In the genomic region with DNA sequence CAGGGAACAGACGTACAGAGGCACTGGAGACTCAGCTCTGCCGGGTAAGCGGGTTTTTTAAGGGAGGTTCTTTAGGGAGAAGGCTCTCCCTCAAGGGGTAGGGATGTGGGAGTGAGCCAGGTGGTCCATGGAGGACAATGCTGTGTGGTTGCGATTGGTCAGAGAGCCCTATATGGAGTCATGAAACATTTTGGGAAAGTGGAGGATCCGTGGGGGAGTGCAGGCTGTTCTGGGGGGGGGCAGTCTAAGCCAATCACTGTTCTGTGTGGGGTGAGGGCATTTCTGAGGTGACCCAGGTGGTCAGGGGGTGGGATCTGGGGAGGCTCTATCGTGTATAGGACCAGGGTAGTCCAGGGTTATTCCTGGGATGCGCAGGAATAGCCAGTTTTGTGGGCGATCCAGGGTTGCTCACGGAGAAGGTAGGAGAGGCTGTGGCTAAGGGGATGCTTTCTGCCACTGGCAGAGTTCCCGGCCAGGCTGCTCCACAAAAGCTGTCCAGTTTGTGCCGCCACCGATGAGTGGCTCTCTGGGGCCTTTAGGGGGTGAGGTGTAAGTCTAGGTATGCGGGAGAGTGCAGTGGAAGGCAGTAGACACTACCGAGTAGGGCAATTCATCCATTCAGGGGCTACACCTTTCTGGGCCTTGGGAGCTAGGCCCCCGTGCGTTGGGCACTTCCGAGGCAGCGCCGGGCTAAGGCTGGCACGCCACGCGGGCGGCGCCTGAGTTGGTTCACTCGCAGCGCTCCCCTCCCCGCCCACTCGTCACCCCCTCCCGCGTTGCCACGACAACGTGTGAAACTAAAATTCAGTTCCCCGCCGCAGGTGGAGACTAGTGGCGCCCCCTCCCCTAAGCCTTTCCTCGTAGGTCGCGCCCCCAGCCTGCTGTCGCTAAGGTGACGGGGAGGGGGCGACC, we compare ENCODE assay signal across 8 mouse cellular contexts. TPM values are rescaled to one million over a fixed set of nuclear protein-coding genes. Genes with fewer than 3 reads are reported as not detected.
DNase-seq lines count a peak whose midpoint lies in the region; ATAC-seq lines count a peak whose summit lies in the region.

No protein-coding gene starts in this region.

- peaks cover 52% of the 10 kb centered on the region for H3K27me3 ChIP-seq in embryonic facial prominence, embryonic 13.5 days
- peaks cover 32% of the 10 kb centered on the region for H3K27me3 ChIP-seq in lung, embryonic 15.5 days

- 0 out of 2 replicates have a peak overlapping the region, but pooled peaks have one; percentile 16 for H3K27ac ChIP-seq in embryonic facial prominence, embryonic 13.5 days
- H3K27ac ChIP-seq in lung, embryonic 15.5 days: peak overlapping the region; percentile 67

- H3K4me1 ChIP-seq in embryonic facial prominence, embryonic 13.5 days: peaks cover 24% of the 10 kb centered on the region
- peaks cover 24% of the 10 kb centered on the region for H3K4me1 ChIP-seq in lung, embryonic 15.5 days

- H3K9me3 ChIP-seq in embryonic facial prominence, embryonic 13.5 days: peaks cover 3% of the 10 kb centered on the region
- H3K9me3 ChIP-seq in lung, embryonic 15.5 days: no peaks in the 10 kb centered on the region

- 2% methylated on average over 41 of the region's 41 CpGs for WGBS in embryonic facial prominence, embryonic 13.5 days
- WGBS in lung, embryonic 15.5 days: 3% methylated on average over 41 of the region's 41 CpGs

- ATAC-seq in embryonic facial prominence, embryonic 13.5 days (ENCODE audit: insufficient number of reproducible peaks, insufficient read depth, low FRiP score, low TSS enrichment, low read depth): no peak; the same call in 1 of the 2 replicates
- ATAC-seq in lung, embryonic 15.5 days (ENCODE audit: borderline replicate concordance, extremely low read depth, low FRiP score, low TSS enrichment): peak; percentile 8; the same call in 1 of the 2 replicates

- H3K4me3 ChIP-seq in embryonic facial prominence, embryonic 13.5 days: peak overlapping the region; percentile 73
- peak overlapping the region; percentile 79 for H3K4me3 ChIP-seq in lung, embryonic 15.5 days

- H3K9ac ChIP-seq in embryonic facial prominence, embryonic 13.5 days: peak overlapping the region; percentile 82
- H3K9ac ChIP-seq in lung, embryonic 15.5 days: peak overlapping the region; percentile 60

- H3K36me3 ChIP-seq in embryonic facial prominence, embryonic 13.5 days: peaks cover 5% of the 10 kb centered on the region
- H3K36me3 ChIP-seq in lung, embryonic 15.5 days: peaks cover 2% of the 10 kb centered on the region; the same call in 1 of the 2 replicates

- H3K4me2 ChIP-seq in embryonic facial prominence, embryonic 13.5 days: peak overlapping the region; percentile 94
- peak overlapping the region; percentile 92 for H3K4me2 ChIP-seq in lung, embryonic 15.5 days

- peak; percentile 17 to 18 for DNase-seq in spleen, postnatal 36 days (ENCODE audit: low spot score in 2 of 2)
- DNase-seq in spleen, adult 18-20 months: no peak
- peak; percentile 46 for DNase-seq in heart, postnatal 4 days
- peak; percentile 74 to 82 for DNase-seq in layer of hippocampus, postnatal 10 days (ENCODE audit: low spot score in 2 of 2)
- peak; percentile 54 for DNase-seq in retina, embryonic 14.5 days (ENCODE audit: low spot score)
- DNase-seq in urinary bladder, adult 2 months (ENCODE audit: low spot score): no peak

RNA-seq across cellular contexts. Expression of a gene that starts 1.1 kb away (rescaled TPM):
- polyA plus RNA-seq in embryonic facial prominence, embryonic 13.5 days (2015; fragmentation: Nextera tagmentation; extraction: Ambion mirVana): 2.2 and 2.9 TPM in 2 replicates
- 10 to 100 TPM; 70.0 to 73.7 TPM for total RNA-seq in heart, postnatal 4 days (2021)
- total RNA-seq in layer of hippocampus, postnatal 10 days (2021): 100 to 1,000 TPM; 221 to 225 TPM
- polyA plus RNA-seq in lung, embryonic 15.5 days (2015; fragmentation: Nextera tagmentation; extraction: Ambion mirVana): 2.5 and 2.8 TPM in 2 replicates
- 7.1 and 8.8 TPM in 2 replicates for polyA plus RNA-seq in urinary bladder, adult 2 months (2012; rRNA removed)

RNA-seq across cellular contexts. Expression of a gene that starts 21.1 kb away (rescaled TPM):
- polyA plus RNA-seq in embryonic facial prominence, embryonic 13.5 days (2015; fragmentation: Nextera tagmentation; extraction: Ambion mirVana): 20.8 and 22.9 TPM in 2 replicates
- total RNA-seq in heart, postnatal 4 days (2021): 10 to 100 TPM; 12.0 to 14.6 TPM
- total RNA-seq in layer of hippocampus, postnatal 10 days (2021): 10 to 100 TPM; 30.0 to 31.1 TPM
- polyA plus RNA-seq in lung, embryonic 15.5 days (2015; fragmentation: Nextera tagmentation; extraction: Ambion mirVana): 21.5 and 22.7 TPM in 2 replicates
- polyA plus RNA-seq in urinary bladder, adult 2 months (2012; rRNA removed): 35.4 TPM in 2 replicates

RNA-seq across cellular contexts. Expression of a gene that starts 44.6 kb away (rescaled TPM):
- polyA plus RNA-seq in embryonic facial prominence, embryonic 13.5 days (2015; fragmentation: Nextera tagmentation; extraction: Ambion mirVana): 2.8 and 5.4 TPM in 2 replicates
- under 1 TPM; 0.10 to 0.34 TPM for total RNA-seq in heart, postnatal 4 days (2021)
- 100 to 1,000 TPM; 176 to 186 TPM for total RNA-seq in layer of hippocampus, postnatal 10 days (2021)
- polyA plus RNA-seq in lung, embryonic 15.5 days (2015; fragmentation: Nextera tagmentation; extraction: Ambion mirVana): 0.65 and 0.97 TPM in 2 replicates
- polyA plus RNA-seq in urinary bladder, adult 2 months (2012; rRNA removed): 0.25 and 0.32 TPM in 2 replicates

Comparison
In these comparisons a context has a peak if more than half of its experiments do, and no peak if none do; other contexts are left out.
1. DNase-seq: peak in spleen, postnatal 36 days (2 of 2), heart, postnatal 4 days (single experiment), layer of hippocampus, postnatal 10 days (2 of 2) and retina, embryonic 14.5 days (single experiment); none in spleen, adult 18-20 months (0 of 2) and urinary bladder, adult 2 months (single experiment).